Mouse (Mus musculus): ENCODE results near the gene Adcy7. TPM values are rescaled to one million over a fixed set of nuclear protein-coding genes. Genes with fewer than 3 reads are reported as not detected.

Adcy7 gene
- polyA plus RNA-seq, 2 experiments, result 7.3 to 7.9 TPM

DNA sequence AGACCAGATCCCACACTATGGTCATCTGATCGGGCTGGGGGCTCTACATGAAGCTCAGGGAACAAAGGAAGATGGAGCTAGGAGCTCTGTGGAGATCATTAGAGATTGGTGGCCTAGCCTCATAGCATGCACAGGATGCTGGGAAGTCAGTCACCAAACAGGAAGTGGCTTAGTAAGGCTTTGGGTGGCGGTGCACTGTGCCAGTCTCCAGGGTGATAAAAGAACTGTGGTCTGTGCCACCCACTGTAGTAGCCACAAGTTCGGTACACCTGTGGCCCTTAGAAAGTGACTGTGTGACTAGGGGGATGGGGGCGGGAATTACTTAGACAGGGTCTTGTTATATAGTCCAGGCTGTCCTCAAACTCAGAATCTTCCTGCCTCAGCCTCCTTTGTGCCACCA, 33.6 kb downstream of the Adcy7 start:
- Histone ChIP-seq H3K27me3 (ENCODE audit: control insufficient read depth, insufficient read depth, low read length) (no peaks in the 10 kb centered on the region), H3K36me3 (ENCODE audit: control insufficient read depth, insufficient read depth, low read length) (no peaks in the 10 kb centered on the region), H3K4me2 (replicated peaks; ENCODE audit: low read depth, low read length, severe bottlenecking) (no peak overlapping the region), H3K4me3 (replicated peaks; ENCODE audit: low read length) (no peak overlapping the region), H3K9ac (ENCODE audit: low read depth, low read length, severe bottlenecking) (no peak overlapping the region), H3K9me3 (ENCODE audit: control insufficient read depth, low read length) (no peaks in the 10 kb centered on the region), H3K4me1 (ENCODE audit: control insufficient read depth, insufficient read depth, low read length) (no peaks in the 10 kb centered on the region), H3K27ac (replicated peaks; ENCODE audit: low read depth, low read length) (no peak overlapping the region)
- 89% methylated on average over 4 of the region's 4 CpGs for WGBS
- DNase-seq (ENCODE audit: low spot score), result no peak
- no peak for TF ChIP-seq POLR2A (IDR thresholded peaks at IDR 0.05; ENCODE audit: borderline replicate concordance, extremely low read depth, insufficient read depth, insufficient read length)
- no peak for ATAC-seq (ENCODE audit: low FRiP score, low read depth)

DNA sequence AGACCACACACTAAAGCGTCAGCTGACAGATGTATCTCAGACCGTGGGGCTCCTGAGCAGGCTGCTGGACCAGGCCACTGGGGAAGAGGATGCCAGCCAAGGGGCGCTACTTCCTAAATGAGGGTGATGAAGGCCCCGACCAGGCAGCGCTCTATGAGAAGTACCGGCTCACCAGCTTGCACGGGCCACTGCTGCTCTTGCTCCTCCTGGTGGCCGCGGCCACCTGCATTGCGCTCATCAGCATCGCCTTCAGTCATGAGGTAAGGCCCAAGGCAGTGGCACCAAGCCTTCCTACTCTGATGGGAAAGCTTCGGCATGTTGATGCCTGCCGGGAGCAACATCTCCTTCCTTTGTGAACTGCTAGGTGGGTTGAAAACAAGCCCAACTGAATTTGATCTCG, 34.3 kb downstream of the Adcy7 start:
- Histone ChIP-seq H3K4me2 (replicated peaks; ENCODE audit: low read depth, low read length, severe bottlenecking) (no peak overlapping the region), H3K36me3 (ENCODE audit: control insufficient read depth, insufficient read depth, low read length) (no peaks in the 10 kb centered on the region), H3K27ac (replicated peaks; ENCODE audit: low read depth, low read length) (no peak overlapping the region), H3K9ac (ENCODE audit: low read depth, low read length, severe bottlenecking) (no peak overlapping the region), H3K9me3 (ENCODE audit: control insufficient read depth, low read length) (no peaks in the 10 kb centered on the region), H3K4me1 (ENCODE audit: control insufficient read depth, insufficient read depth, low read length) (no peaks in the 10 kb centered on the region), H3K4me3 (replicated peaks; ENCODE audit: low read length) (no peak overlapping the region), H3K27me3 (ENCODE audit: control insufficient read depth, insufficient read depth, low read length) (no peaks in the 10 kb centered on the region)
- WGBS, result 58% methylated on average over 14 of the region's 14 CpGs
- TF ChIP-seq POLR2A (IDR thresholded peaks at IDR 0.05; ENCODE audit: borderline replicate concordance, extremely low read depth, insufficient read depth, insufficient read length), result no peak
- ATAC-seq (ENCODE audit: low FRiP score, low read depth), result no peak
- no peak for DNase-seq (ENCODE audit: low spot score)

DNA sequence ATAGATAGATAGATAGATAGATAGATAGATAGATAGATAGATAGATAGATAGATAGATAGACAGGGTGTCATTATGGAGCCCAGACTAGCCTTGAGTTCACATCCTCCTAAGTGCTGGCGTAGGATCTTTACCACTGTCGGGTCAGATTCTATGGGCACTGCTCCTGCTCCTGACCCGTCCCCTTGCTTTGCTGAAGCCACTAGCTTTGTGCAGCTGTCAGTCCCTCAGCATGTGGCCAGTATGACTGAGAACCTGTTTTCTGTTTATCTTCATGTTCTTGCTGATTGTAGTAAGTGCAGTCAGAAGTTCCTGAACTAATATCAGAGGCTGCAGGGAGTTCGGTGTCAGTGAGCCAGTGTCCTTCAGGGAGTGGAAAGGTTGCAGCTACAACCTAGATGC, 35.5 kb downstream of the Adcy7 start:
- no peak for TF ChIP-seq POLR2A (IDR thresholded peaks at IDR 0.05; ENCODE audit: borderline replicate concordance, extremely low read depth, insufficient read depth, insufficient read length)
- no peak for DNase-seq (ENCODE audit: low spot score)
- no peak for ATAC-seq (ENCODE audit: low FRiP score, low read depth)
- Histone ChIP-seq H3K4me2 (replicated peaks; ENCODE audit: low read depth, low read length, severe bottlenecking) (no peak overlapping the region), H3K9me3 (ENCODE audit: control insufficient read depth, low read length) (no peaks in the 10 kb centered on the region), H3K4me3 (replicated peaks; ENCODE audit: low read length) (no peak overlapping the region), H3K27ac (replicated peaks; ENCODE audit: low read depth, low read length) (no peak overlapping the region), H3K36me3 (ENCODE audit: control insufficient read depth, insufficient read depth, low read length) (no peaks in the 10 kb centered on the region), H3K9ac (ENCODE audit: low read depth, low read length, severe bottlenecking) (no peak overlapping the region), H3K27me3 (ENCODE audit: control insufficient read depth, insufficient read depth, low read length) (no peaks in the 10 kb centered on the region), H3K4me1 (ENCODE audit: control insufficient read depth, insufficient read depth, low read length) (no peaks in the 10 kb centered on the region)
- WGBS, result 86% methylated on average over 4 of the region's 4 CpGs

DNA sequence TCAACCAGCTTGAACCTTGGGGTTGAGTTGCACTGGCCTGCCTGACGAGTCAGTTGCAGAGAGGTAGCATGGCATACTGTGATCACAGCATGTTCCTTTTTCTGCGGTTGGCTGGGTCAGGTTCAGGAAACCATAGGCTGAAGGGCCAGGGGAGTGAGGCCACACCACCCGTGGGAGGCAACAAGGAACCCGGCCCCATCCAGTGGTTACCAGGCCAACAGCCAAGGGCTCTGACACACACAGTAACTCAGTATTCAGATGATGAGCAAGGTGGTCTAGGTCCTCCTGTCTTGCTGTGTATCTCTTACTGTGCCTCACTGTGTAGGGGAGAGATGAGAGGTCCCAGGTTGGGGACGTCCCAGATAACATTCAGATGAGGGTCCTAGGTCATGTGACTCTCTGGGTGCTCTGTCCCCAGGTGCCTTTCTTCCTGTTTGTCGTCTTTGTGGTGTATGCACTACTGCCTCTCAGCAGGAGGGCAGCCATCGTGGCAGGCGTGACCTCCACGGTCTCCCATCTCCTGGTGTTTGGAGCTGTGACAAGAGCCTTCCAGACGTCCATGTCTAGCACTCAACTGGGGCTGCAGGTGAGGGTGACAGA, 37.2 kb downstream of the Adcy7 start:
- Histone ChIP-seq H3K4me2 (replicated peaks; ENCODE audit: low read depth, low read length, severe bottlenecking) (no peak overlapping the region), H3K4me1 (ENCODE audit: control insufficient read depth, insufficient read depth, low read length) (no peaks in the 10 kb centered on the region), H3K9ac (ENCODE audit: low read depth, low read length, severe bottlenecking) (no peak overlapping the region), H3K4me3 (replicated peaks; ENCODE audit: low read length) (no peak overlapping the region), H3K27me3 (ENCODE audit: control insufficient read depth, insufficient read depth, low read length) (no peaks in the 10 kb centered on the region), H3K27ac (replicated peaks; ENCODE audit: low read depth, low read length) (no peak overlapping the region), H3K9me3 (ENCODE audit: control insufficient read depth, low read length) (no peaks in the 10 kb centered on the region), H3K36me3 (ENCODE audit: control insufficient read depth, insufficient read depth, low read length) (no peaks in the 10 kb centered on the region)
- WGBS, result 78% methylated on average over 10 of the region's 10 CpGs
- TF ChIP-seq POLR2A (IDR thresholded peaks at IDR 0.05; ENCODE audit: borderline replicate concordance, extremely low read depth, insufficient read depth, insufficient read length), result no peak
- DNase-seq (ENCODE audit: low spot score) (no peak), ATAC-seq (ENCODE audit: low FRiP score, low read depth) (no peak)

DNA sequence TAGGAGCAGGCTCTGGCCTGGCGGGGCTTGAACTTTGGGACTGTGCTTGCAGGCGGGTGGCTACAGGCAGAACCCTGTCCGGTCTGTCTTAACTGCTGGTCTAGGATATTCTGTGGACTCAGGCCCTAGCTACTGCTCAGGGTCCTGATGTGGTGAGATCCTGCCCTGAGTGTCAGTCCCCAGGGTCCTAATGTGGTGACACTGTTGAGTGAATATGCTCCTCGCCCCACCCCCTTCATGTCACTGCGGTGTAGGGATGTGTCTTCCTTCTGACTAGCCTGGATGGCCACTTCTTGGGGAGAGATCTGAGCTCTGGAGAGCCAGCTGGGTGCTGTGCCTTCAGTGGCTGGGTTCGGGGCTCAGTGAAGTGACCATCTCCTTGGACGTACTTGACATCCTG, 37.7 kb downstream of the Adcy7 start:
- Histone ChIP-seq H3K9me3 (ENCODE audit: control insufficient read depth, low read length) (no peaks in the 10 kb centered on the region), H3K4me2 (replicated peaks; ENCODE audit: low read depth, low read length, severe bottlenecking) (no peak overlapping the region), H3K36me3 (ENCODE audit: control insufficient read depth, insufficient read depth, low read length) (no peaks in the 10 kb centered on the region), H3K4me1 (ENCODE audit: control insufficient read depth, insufficient read depth, low read length) (no peaks in the 10 kb centered on the region), H3K27ac (replicated peaks; ENCODE audit: low read depth, low read length) (no peak overlapping the region), H3K27me3 (ENCODE audit: control insufficient read depth, insufficient read depth, low read length) (no peaks in the 10 kb centered on the region), H3K4me3 (replicated peaks; ENCODE audit: low read length) (no peak overlapping the region), H3K9ac (ENCODE audit: low read depth, low read length, severe bottlenecking) (no peak overlapping the region)
- WGBS, result 83% methylated on average over 7 of the region's 7 CpGs
- DNase-seq (ENCODE audit: low spot score) (no peak), ATAC-seq (ENCODE audit: low FRiP score, low read depth) (no peak)
- no peak for TF ChIP-seq POLR2A (IDR thresholded peaks at IDR 0.05; ENCODE audit: borderline replicate concordance, extremely low read depth, insufficient read depth, insufficient read length)

DNA sequence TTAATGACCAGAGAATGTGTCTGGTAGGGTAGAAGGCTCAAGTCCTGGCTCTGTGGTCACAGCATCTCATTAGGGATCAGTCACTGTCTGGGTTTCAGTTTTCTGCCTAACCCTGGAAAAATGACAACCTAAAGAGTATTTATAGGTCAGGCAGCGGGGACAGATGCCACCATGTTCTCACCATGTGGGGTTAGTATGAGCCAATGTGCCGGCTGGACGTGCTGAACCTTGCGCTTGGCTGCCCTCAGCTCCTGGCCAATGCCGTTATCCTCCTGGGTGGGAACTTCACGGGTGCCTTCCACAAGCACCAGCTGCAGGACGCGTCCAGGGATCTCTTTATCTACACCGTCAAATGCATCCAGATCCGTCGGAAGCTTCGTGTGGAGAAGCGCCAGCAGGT, 38.1 kb downstream of the Adcy7 start:
- no peak for TF ChIP-seq POLR2A (IDR thresholded peaks at IDR 0.05; ENCODE audit: borderline replicate concordance, extremely low read depth, insufficient read depth, insufficient read length)
- Histone ChIP-seq H3K4me2 (replicated peaks; ENCODE audit: low read depth, low read length, severe bottlenecking) (no peak overlapping the region), H3K27me3 (ENCODE audit: control insufficient read depth, insufficient read depth, low read length) (no peaks in the 10 kb centered on the region), H3K9ac (ENCODE audit: low read depth, low read length, severe bottlenecking) (no peak overlapping the region), H3K4me3 (replicated peaks; ENCODE audit: low read length) (no peak overlapping the region), H3K36me3 (ENCODE audit: control insufficient read depth, insufficient read depth, low read length) (no peaks in the 10 kb centered on the region), H3K4me1 (ENCODE audit: control insufficient read depth, insufficient read depth, low read length) (no peaks in the 10 kb centered on the region), H3K9me3 (ENCODE audit: control insufficient read depth, low read length) (no peaks in the 10 kb centered on the region), H3K27ac (replicated peaks; ENCODE audit: low read depth, low read length) (no peak overlapping the region)
- no peak for DNase-seq (ENCODE audit: low spot score)
- 91% methylated on average over 13 of the region's 13 CpGs for WGBS
- ATAC-seq (ENCODE audit: low FRiP score, low read depth), result no peak

All from limb, embryonic 14.5 days (tissue).